Mouse (Mus musculus): Measurements from ENCODE around the gene Sirpb1b.
"Not testable (repeated sequence)": the region's sequence is repeated elsewhere in the genome, so short reads cannot be mapped to it uniquely, and the experiment has no call there.

- TF ChIP-seq CTCF (IDR thresholded peaks at IDR 0.05; ENCODE audit: borderline replicate concordance, extremely low read depth, insufficient read depth, insufficient read length); POLR2A (IDR thresholded peaks at IDR 0.05; ENCODE audit: borderline replicate concordance, extremely low read depth, insufficient read depth, insufficient read length, poor library complexity, severe bottlenecking): not testable (repeated sequence)
Measured at GRCm38 (mm10) chr3:15576466-15576865, 1.6 kb upstream of the Sirpb1b start.
